Comparison of ENCODE assay signal across 9 mouse cellular contexts in the genomic region with DNA sequence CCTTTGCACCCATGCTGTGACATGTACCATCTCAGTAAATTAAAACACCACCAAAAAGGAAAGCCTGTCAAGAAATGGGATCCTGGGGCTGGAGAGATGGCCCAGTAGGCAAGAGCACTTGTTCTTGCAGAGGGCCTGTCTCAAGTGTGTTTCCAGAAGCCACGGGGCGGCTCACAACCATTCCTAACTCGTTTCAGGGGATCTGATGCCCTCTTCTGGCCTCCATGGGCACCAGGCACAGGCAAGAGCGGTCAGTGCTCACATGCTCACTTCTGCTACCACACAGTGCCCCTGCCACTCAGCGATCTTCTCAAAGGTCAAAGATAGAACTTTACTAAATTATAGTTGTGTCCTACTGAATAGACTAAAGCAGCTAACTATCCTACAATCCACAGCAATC. TPM values are rescaled to one million over a fixed set of nuclear protein-coding genes. Genes with fewer than 3 reads are reported as not detected.
DNase-seq lines count a peak whose midpoint lies in the region; ATAC-seq lines count a peak whose summit lies in the region.
"Had no signal": no experiment of that assay in that cellular context is flagged by ENCODE, and none has a peak within 500 bp of the region (broad histone marks: within the 10 kb centered on the region; RNA-seq: fewer than 3 reads in every experiment).

No protein-coding gene starts in this region.

- H3K27me3 ChIP-seq in forebrain, embryonic 11.5 days (ENCODE audit: control insufficient read depth, insufficient read depth, low read length) = no peaks in the 10 kb centered on the region
- no peaks in the 10 kb centered on the region for H3K27me3 ChIP-seq in forebrain, embryonic 12.5 days
- H3K27me3 ChIP-seq: heart, embryonic 13.5 days had no signal

- H3K9me3 ChIP-seq in forebrain, embryonic 11.5 days (ENCODE audit: control insufficient read depth, low read length) = no peaks in the 10 kb centered on the region
- no peaks in the 10 kb centered on the region for H3K9me3 ChIP-seq in forebrain, embryonic 12.5 days
- H3K9me3 ChIP-seq: heart, embryonic 13.5 days had no signal

- 50% methylated on average over 5 of the region's 5 CpGs for WGBS in forebrain, embryonic 11.5 days
- 55% methylated on average over 5 of the region's 5 CpGs for WGBS in forebrain, embryonic 12.5 days

- H3K9ac ChIP-seq in forebrain, embryonic 11.5 days (ENCODE audit: low read length) = no peak overlapping the region
- H3K9ac ChIP-seq in forebrain, embryonic 12.5 days = no peak overlapping the region
- H3K9ac ChIP-seq: heart, embryonic 13.5 days had no signal

- ATAC-seq in forebrain, embryonic 11.5 days (replicated peaks; ENCODE audit: low FRiP score) = no peak
- ATAC-seq in forebrain, embryonic 12.5 days (ENCODE audit: low FRiP score) = no peak
- peak; percentile 38 for ATAC-seq in inflammation-experienced regulatory T-cells, adult 6 months

- no peak overlapping the region for H3K4me3 ChIP-seq in forebrain, embryonic 11.5 days (ENCODE audit: low read depth, low read length)
- H3K4me3 ChIP-seq in forebrain, embryonic 12.5 days (replicated peaks) = no peak overlapping the region
- H3K4me3 ChIP-seq: heart, embryonic 13.5 days had no signal

- H3K4me2 ChIP-seq in forebrain, embryonic 11.5 days (ENCODE audit: low read depth, low read length, severe bottlenecking) = no peak overlapping the region
- H3K4me2 ChIP-seq in forebrain, embryonic 12.5 days = no peak overlapping the region
- H3K4me2 ChIP-seq: heart, embryonic 13.5 days had no signal

- H3K36me3 ChIP-seq in forebrain, embryonic 11.5 days (ENCODE audit: control insufficient read depth, insufficient read depth, low read length) = no peaks in the 10 kb centered on the region
- peaks cover 18% of the 10 kb centered on the region for H3K36me3 ChIP-seq in forebrain, embryonic 12.5 days (replicated peaks)

- no peaks in the 10 kb centered on the region for H3K4me1 ChIP-seq in forebrain, embryonic 11.5 days (replicated peaks; ENCODE audit: control insufficient read depth, insufficient read depth, low read length)
- no peaks in the 10 kb centered on the region for H3K4me1 ChIP-seq in forebrain, embryonic 12.5 days
- H3K4me1 ChIP-seq: heart, embryonic 13.5 days had no signal

- DNase-seq in forebrain, embryonic 11.5 days (ENCODE audit: low spot score) = peak; percentile 54
- DNase-seq in urinary bladder, adult 18-20 months (ENCODE audit: low spot score in 2 of 2) = peak; percentile 10 to 29
- no peak for DNase-seq in urinary bladder, postnatal 10 days (ENCODE audit: low spot score)
- peak; percentile 35 for DNase-seq in embryo, embryonic 11 days
- DNase-seq in lung, postnatal 10 days = peak; percentile 68
- peak; percentile 52 for DNase-seq in thymus, postnatal 0 days (ENCODE audit: low spot score)

- H3K27ac ChIP-seq in forebrain, embryonic 11.5 days (ENCODE audit: low read depth, low read length) = no peak overlapping the region
- no peak overlapping the region for H3K27ac ChIP-seq in forebrain, embryonic 12.5 days
- H3K27ac ChIP-seq: heart, embryonic 13.5 days had no signal

RNA-seq across cellular contexts. Expression of a gene that starts 17.2 kb away (rescaled TPM):
- 153 and 158 TPM in 2 replicates for polyA plus RNA-seq in forebrain, embryonic 11.5 days (2014; fragmentation: Nextera tagmentation; extraction: Ambion mirVana)
- polyA plus RNA-seq in forebrain, embryonic 12.5 days (2016; fragmentation: Nextera tagmentation; extraction: Ambion mirVana) = 162 and 172 TPM in 2 replicates
- polyA plus RNA-seq in inflammation-experienced regulatory T-cells, adult 6 months (2017; shearing (Covaris generic)) = 10 to 100 TPM; 16.2 to 20.1 (median 18.2) TPM
- 89.4 and 92.3 TPM in 2 replicates for polyA plus RNA-seq in thymus, postnatal 0 days (2015; fragmentation: Nextera tagmentation; extraction: Ambion mirVana)

RNA-seq across cellular contexts. Expression of a gene that starts 42.9 kb away (rescaled TPM):
- polyA plus RNA-seq in forebrain, embryonic 11.5 days (2014; fragmentation: Nextera tagmentation; extraction: Ambion mirVana) = 44.9 and 48.5 TPM in 2 replicates
- 40.7 and 48.6 TPM in 2 replicates for polyA plus RNA-seq in forebrain, embryonic 12.5 days (2016; fragmentation: Nextera tagmentation; extraction: Ambion mirVana)
- 1 to 10 TPM in 1 of 3 experiments, under 1 TPM in 2; 0.38 to 1.1 (median 0.87) TPM for polyA plus RNA-seq in inflammation-experienced regulatory T-cells, adult 6 months (2017; shearing (Covaris generic))
- 8.7 and 9.4 TPM in 2 replicates for polyA plus RNA-seq in thymus, postnatal 0 days (2015; fragmentation: Nextera tagmentation; extraction: Ambion mirVana)
